Mouse (Mus musculus) forebrain, embryonic 14.5 days (tissue): ENCODE measurements around the gene Spa17. TPM values are rescaled to one million over a fixed set of nuclear protein-coding genes. Genes with fewer than 3 reads are reported as not detected.

Experiments
- ATAC-seq: fragments of 200-750 bp; cut with Nextera tagmentation; 2 replicates; pipeline ENCODE4 v1.8.0; 2017; ENCODE audit warnings: mild to moderate bottlenecking, moderate library complexity
- DNase-seq: peaks from one replicate; pipeline ENCODE4 v3.0.0-alpha.2; 2015; ENCODE audit warnings: low spot score
- H3K27ac ChIP-seq: fragments of 300-500 bp; sonication (generic); 2 replicates; pipeline ENCODE4 v1.5.1; 2014; ENCODE audit warnings: low read depth, mild to moderate bottlenecking, control low read depth, low read length, moderate library complexity
- H3K27me3 ChIP-seq: fragments of 300-500 bp; sonication (generic); replicated peaks from 2 replicates; pipeline ENCODE4 v1.6.1; 2014; ENCODE audit warnings: low read length, control low read depth, mixed read lengths; ENCODE audit not compliant: control insufficient read depth, insufficient read depth
- H3K36me3 ChIP-seq: fragments of 300-500 bp; sonication (generic); 2 replicates; pipeline ENCODE4 v1.6.1; 2014; ENCODE audit warnings: low read length, control low read depth; ENCODE audit not compliant: control insufficient read depth, insufficient read depth
- H3K4me1 ChIP-seq: fragments of 300-500 bp; sonication (generic); 2 replicates; pipeline ENCODE4 v1.6.1; 2014; ENCODE audit warnings: antibody characterized with exemption, low read length, control low read depth; ENCODE audit not compliant: control insufficient read depth, insufficient read depth
- H3K4me2 ChIP-seq: fragments of 300-500 bp; sonication (generic); 2 replicates; pipeline ENCODE4 v1.6.1; 2014; ENCODE audit warnings: mild to moderate bottlenecking, control low read depth, low read length
- H3K4me3 ChIP-seq: fragments of 300-500 bp; sonication (generic); 2 replicates; pipeline ENCODE4 v1.5.1; 2014; ENCODE audit warnings: low read depth, low read length, control low read depth
- H3K9ac ChIP-seq: fragments of 300-500 bp; sonication (generic); 2 replicates; pipeline ENCODE4 v1.6.1; 2014; ENCODE audit warnings: mild to moderate bottlenecking, low read length, control low read depth, moderate library complexity
- H3K9me3 ChIP-seq: fragments of 300-500 bp; sonication (generic); replicated peaks from 2 replicates; pipeline ENCODE4 v1.6.1; 2016; ENCODE audit warnings: low read length, control low read depth, mixed read lengths; ENCODE audit not compliant: control insufficient read depth
- WGBS: fragments of 180-500 bp; shearing (Covaris S2); extraction: QIAGEN DNeasy Blood & Tissue Kit; methylation state at CpG from one replicate; pipeline ENCODE4 v1.1.7; 2014; 5-methylcytosine and 5-hydroxymethylcytosine counted together
- polyA plus RNA-seq: library from polyadenylated mRNA; unstranded; fragments of >200 nt; fragmentation: Nextera tagmentation; extraction: Ambion mirVana; gene quantifications from 2 replicates; pipeline ENCODE4 v1.2.1, GENCODE M21; 2014

Gene Spa17
- polyA plus RNA-seq, 1 experiment from 2014 or later: 12.6 TPM

DNA sequence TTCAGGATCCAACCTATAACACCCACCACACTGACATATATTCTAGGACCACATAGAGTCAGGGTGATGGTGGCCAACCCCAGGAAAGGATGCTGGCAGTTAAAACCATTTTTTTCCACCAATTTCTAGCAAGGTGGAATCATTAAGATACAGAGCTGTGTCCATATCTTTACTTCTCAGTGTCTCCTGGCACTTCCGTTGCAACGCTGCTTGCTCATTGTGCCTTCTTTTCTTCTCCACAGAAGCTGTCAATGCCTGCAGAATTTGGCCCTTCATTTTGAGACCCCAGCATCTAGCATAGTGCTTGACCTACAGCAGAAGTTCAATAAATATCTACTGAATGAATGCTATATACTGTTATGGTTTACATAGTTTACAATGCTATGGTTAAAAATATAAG is 46.5 kb downstream of the Spa17 start:
- H3K4me3 ChIP-seq: no peak overlapping the region
- H3K36me3 ChIP-seq: no peaks in the 10 kb centered on the region
- H3K27ac ChIP-seq: no peak overlapping the region
- H3K4me2 ChIP-seq: no peak overlapping the region
- H3K4me1 ChIP-seq: peaks cover 7% of the 10 kb centered on the region; the same call in 1 of the 2 replicates
- no peaks in the 10 kb centered on the region for H3K9me3 ChIP-seq
- DNase-seq: no peak
- H3K27me3 ChIP-seq: no peaks in the 10 kb centered on the region
- no peak overlapping the region for H3K9ac ChIP-seq
- ATAC-seq: no peak
- WGBS: 93% methylated on average over 2 of the region's 2 CpGs

- Histone ChIP-seq H3K4me1 (peaks cover 7% of the 10 kb centered on the region; the same call in 1 of the 2 replicates), H3K9ac (no peak overlapping the region), H3K27ac (no peak overlapping the region), H3K9me3 (no peaks in the 10 kb centered on the region), H3K4me2 (no peak overlapping the region), H3K27me3 (no peaks in the 10 kb centered on the region), H3K4me3 (no peak overlapping the region), H3K36me3 (no peaks in the 10 kb centered on the region)
- 72% methylated on average over 1 of the region's 1 CpGs for WGBS
- ATAC-seq (no peak), DNase-seq (no peak)
Measured at GRCm38 (mm10) chr9:37563805-37564204, 49.7 kb downstream of the Spa17 start.

- ATAC-seq (no peak), DNase-seq (no peak)
- H3K9me3 ChIP-seq: no peaks in the 10 kb centered on the region
- H3K4me3 ChIP-seq: no peak overlapping the region
- no peaks in the 10 kb centered on the region for H3K4me1 ChIP-seq
- H3K9ac ChIP-seq: no peak overlapping the region
- 93% methylated on average over 2 of the region's 2 CpGs for WGBS
- no peaks in the 10 kb centered on the region for H3K27me3 ChIP-seq
- no peak overlapping the region for H3K4me2 ChIP-seq
- H3K27ac ChIP-seq: no peak overlapping the region
- H3K36me3 ChIP-seq: no peaks in the 10 kb centered on the region
Measured at GRCm38 (mm10) chr9:37560617-37561016, 52.9 kb downstream of the Spa17 start.

GRCm38 (mm10) chr9:37556366-37556765 is 57.2 kb downstream of the Spa17 start:
- H3K4me2 ChIP-seq: no peak overlapping the region
- H3K27ac ChIP-seq: no peak overlapping the region
- H3K9ac ChIP-seq: no peak overlapping the region
- 82% methylated on average over 3 of the region's 3 CpGs for WGBS
- H3K27me3 ChIP-seq: peaks cover 15% of the 10 kb centered on the region
- ATAC-seq: no peak
- DNase-seq: no peak
- H3K9me3 ChIP-seq: no peaks in the 10 kb centered on the region
- no peaks in the 10 kb centered on the region for H3K36me3 ChIP-seq
- no peak overlapping the region for H3K4me3 ChIP-seq
- peaks cover 16% of the 10 kb centered on the region for H3K4me1 ChIP-seq

DNA sequence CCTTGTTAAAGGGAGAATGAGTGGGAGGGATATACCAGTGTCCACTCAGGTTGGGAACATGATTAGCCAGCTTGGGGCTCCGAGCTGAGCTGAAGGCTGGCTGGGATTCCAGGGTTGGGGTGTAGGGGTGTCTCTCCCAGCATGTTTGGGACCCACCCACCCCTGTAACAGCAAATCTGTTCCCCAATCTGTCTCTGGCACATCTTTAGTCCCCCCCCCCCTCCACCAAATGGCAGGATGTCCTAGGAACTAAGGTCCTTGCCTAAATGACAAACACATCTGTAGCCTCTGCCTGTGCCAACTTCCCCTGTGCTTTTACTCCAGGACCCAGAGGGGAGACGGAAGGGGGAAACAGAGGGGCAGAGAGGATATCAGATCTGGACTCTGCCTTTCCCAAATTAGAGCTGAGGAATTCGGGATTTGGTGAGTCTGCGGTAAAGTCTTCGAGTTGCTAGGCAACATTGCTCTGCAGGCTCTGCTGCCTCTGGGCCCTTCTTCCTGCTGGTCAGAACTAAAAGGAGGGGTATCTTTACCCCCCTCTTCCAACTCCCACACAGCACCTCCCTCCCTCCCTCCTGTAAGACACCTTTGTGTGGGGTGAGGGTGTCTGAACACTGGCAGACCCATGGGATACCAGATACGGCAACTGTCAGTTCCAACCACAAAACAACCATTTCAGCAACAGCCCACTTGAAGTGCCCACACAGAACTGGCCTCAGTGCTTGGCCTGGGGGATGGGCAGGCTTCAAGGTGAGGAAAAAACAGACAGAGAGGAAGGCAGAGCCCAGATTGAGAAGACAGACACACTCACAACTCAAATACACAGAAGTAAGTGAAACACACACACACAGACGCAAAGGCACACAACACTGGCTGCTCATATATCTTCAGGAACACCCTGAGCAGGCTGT is 58.4 kb downstream of the Spa17 start, which contains the start of gene Siae:
TSS of gene Siae (plus strand) at position 861 of the 911 bp plus-strand sequence.
- ATAC-seq (no peak), DNase-seq (no peak)
- no peak within 1 kb of the TSS for H3K27ac ChIP-seq
- H3K27me3 ChIP-seq: peaks cover 21% of the 10 kb centered on the region
- H3K4me2 ChIP-seq: no peak within 1 kb of the TSS
- WGBS: 22% methylated on average over 7 of the region's 7 CpGs
- H3K36me3 ChIP-seq: no peaks in the 10 kb centered on the region
- H3K4me1 ChIP-seq: peaks cover 16% of the 10 kb centered on the region
- no peaks in the 10 kb centered on the region for H3K9me3 ChIP-seq
- H3K4me3 ChIP-seq: no peak within 1 kb of the TSS
- 0 out of 2 replicates have a peak within 1 kb of the TSS, but pooled peaks have one; percentile 17 for H3K9ac ChIP-seq

GRCm38 (mm10) chr9:37554279-37554678 is 59.2 kb downstream of the Spa17 start:
- Histone ChIP-seq H3K27me3 (peaks cover 21% of the 10 kb centered on the region), H3K36me3 (no peaks in the 10 kb centered on the region), H3K4me1 (peaks cover 16% of the 10 kb centered on the region), H3K4me3 (no peak overlapping the region), H3K9me3 (no peaks in the 10 kb centered on the region), H3K9ac (no peak overlapping the region), H3K27ac (no peak overlapping the region), H3K4me2 (no peak overlapping the region)
- 91% methylated on average over 1 of the region's 1 CpGs for WGBS
- ATAC-seq: no peak
- DNase-seq: no peak

Other genes with a start within 250 kb of the Spa17 start
- 1.9 and 4.5 TPM in 2 replicates for gene Hepacam, start 246.4 kb downstream of the Spa17 start, polyA plus RNA-seq
- 3.3 and 3.7 TPM in 2 replicates for gene Robo4, start 211.8 kb downstream of the Spa17 start, polyA plus RNA-seq
- 2.5 and 2.6 TPM in 2 replicates for gene Robo3, start 180.5 kb downstream of the Spa17 start, polyA plus RNA-seq
- 29.2 and 33.6 TPM in 2 replicates for gene Msantd2, start 124.4 kb downstream of the Spa17 start, polyA plus RNA-seq
- gene Esam, start 85.6 kb downstream of the Spa17 start, polyA plus RNA-seq: 32.9 and 44.0 TPM in 2 replicates
- gene Vsig2, start 74.5 kb downstream of the Spa17 start, polyA plus RNA-seq: 0.82 TPM in 1 of 2 replicates, not detected in the other
- 7.4 and 14.8 TPM in 2 replicates for gene Nrgn, start 60.8 kb downstream of the Spa17 start, polyA plus RNA-seq
- 8.5 and 10.5 TPM in 2 replicates for gene Siae, start 58.0 kb downstream of the Spa17 start, polyA plus RNA-seq
- 97.4 and 98.2 TPM in 2 replicates for gene Tbrg1, start 43.6 kb upstream of the Spa17 start, polyA plus RNA-seq
- not detected in 2 replicates for gene Panx3, start 55.5 kb upstream of the Spa17 start, polyA plus RNA-seq
- not detected in 2 replicates for gene Olfr160, start 102.5 kb upstream of the Spa17 start, polyA plus RNA-seq
- not detected in 2 replicates for gene Olfr874, start 131.4 kb upstream of the Spa17 start, polyA plus RNA-seq
- gene Olfr875, start 158.1 kb upstream of the Spa17 start, polyA plus RNA-seq: not detected in 2 replicates
- gene Olfr876, start 189.3 kb upstream of the Spa17 start, polyA plus RNA-seq: not detected in 2 replicates
- gene Olfr877, start 240.5 kb upstream of the Spa17 start, polyA plus RNA-seq: not detected in 2 replicates